Mouse (Mus musculus): ENCODE measurements around the gene Pald1.

DNA sequence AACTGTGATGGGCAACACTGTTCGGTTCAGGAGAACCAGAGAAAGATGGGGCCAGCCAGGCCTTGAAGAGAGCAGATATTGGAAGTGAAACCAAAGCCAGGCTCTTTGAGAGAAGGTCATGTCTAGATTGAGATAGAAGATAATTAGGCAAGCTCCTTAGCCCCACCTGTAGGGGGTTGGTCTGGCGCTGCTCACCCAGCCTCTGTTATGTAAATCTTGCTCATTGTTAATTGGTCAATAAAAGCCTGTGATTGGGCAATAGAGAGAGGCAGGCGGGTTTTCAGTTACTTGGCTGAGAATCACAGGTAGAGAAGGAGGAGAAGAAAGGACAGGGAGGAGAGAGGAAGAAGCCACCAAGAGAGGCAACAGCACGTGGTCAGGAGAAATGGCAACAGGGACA lies 32.1 kb downstream of the Pald1 start:
- TF ChIP-seq POLR2A (IDR thresholded peaks at IDR 0.05; ENCODE audit: low read depth, low read length) (no peak), CTCF (IDR thresholded peaks at IDR 0.05; ENCODE audit: borderline replicate concordance, insufficient read depth, low read length) (no peak)
